Mouse (Mus musculus) induced T-regulatory cell, adult 2 months (primary cell): ENCODE data around the gene Cdhr4.
"Not testable (repeated sequence)": the region's sequence is repeated elsewhere in the genome, so short reads cannot be mapped to it uniquely, and the experiment has no call there.

Experiments
- DNase-seq: peaks from one replicate; pipeline ENCODE4 v3.0.0-alpha.2; 2012; ENCODE audit warnings: low read depth

Cdhr4 gene

GRCm38 (mm10) chr9:108010385-108010784 is 18.1 kb downstream of the Cdhr4 start:
- DNase-seq, result peak; percentile 58

GRCm38 (mm10) chr9:108013577-108013976 is 21.3 kb downstream of the Cdhr4 start:
- DNase-seq, result not testable (repeated sequence)

- DNase-seq, result no peak
These were observed 24.8 kb downstream of the Cdhr4 start for GRCm38 (mm10) chr9:108017127-108017526.

- no peak for DNase-seq
These were observed 28.4 kb downstream of the Cdhr4 start for GRCm38 (mm10) chr9:108020741-108021140.

- no peak for DNase-seq
These were observed 30.9 kb downstream of the Cdhr4 start for GRCm38 (mm10) chr9:108023216-108023615.

GRCm38 (mm10) chr9:108026584-108026983 is 34.3 kb downstream of the Cdhr4 start:
- peak; percentile 59 for DNase-seq

- DNase-seq, result no peak
These were observed 35.6 kb downstream of the Cdhr4 start for GRCm38 (mm10) chr9:108027867-108028266.

- DNase-seq, result no peak
These were observed 39.8 kb downstream of the Cdhr4 start for GRCm38 (mm10) chr9:108032126-108032525.

- peak; percentile 92 for DNase-seq
These were observed 43.2 kb downstream of the Cdhr4 start for GRCm38 (mm10) chr9:108035331-108036156.

- no peak for DNase-seq
These were observed 52.6 kb downstream of the Cdhr4 start for GRCm38 (mm10) chr9:108044751-108045492.

GRCm38 (mm10) chr9:108046582-108046981 is 54.3 kb downstream of the Cdhr4 start:
- DNase-seq, result no peak

GRCm38 (mm10) chr9:108047601-108048565 is 55.6 kb downstream of the Cdhr4 start:
- no peak for DNase-seq

GRCm38 (mm10) chr9:108048566-108048955 is 56.3 kb downstream of the Cdhr4 start:
- DNase-seq, result no peak

GRCm38 (mm10) chr9:108049016-108049455 is 56.7 kb downstream of the Cdhr4 start, which contains the start of gene Gmppb:
Gene Gmppb, plus strand, starts transcription at chr9:108049242.
- peak; percentile 98 for DNase-seq
